Mouse (Mus musculus) megakaryocyte-erythroid progenitor cell, adult 5-6 weeks (primary cell): ENCODE data around the gene Fkbp1b. TPM values are rescaled to one million over a fixed set of nuclear protein-coding genes. Genes with fewer than 3 reads are reported as not detected.

Experiments
- total RNA-seq, 2 experiments: library from RNA; stranded (forward) in 1 of 2; stranded (reverse) in 1 of 2; fragments of 200-1000, 215-1000 nt in 1 of 2; fragments of >200 nt in 1 of 2; fragmentation: Nextera tagmentation in 1 of 2; gene quantifications; 2 replicates each; pipeline ENCODE4 v1.2.3; 2014 to 2017

The Fkbp1b gene
- total RNA-seq, 2 experiments from 2014 or later = 1.6 TPM; not detected in 1

Other genes starting within 250 kb of the Fkbp1b start
- 65.8 and 82.0 TPM in 2 replicates for gene Itsn2, start 249.0 kb downstream of the Fkbp1b start, total RNA-seq (2014; fragmentation: Nextera tagmentation)
- 114 and 144 TPM in 2 replicates for gene Itsn2, start 249.0 kb downstream of the Fkbp1b start, total RNA-seq (2017)
- not detected in 2 replicates for gene Gm3625, start 248.7 kb downstream of the Fkbp1b start, total RNA-seq (2014; fragmentation: Nextera tagmentation)
- gene Gm3625, start 248.7 kb downstream of the Fkbp1b start, total RNA-seq (2017) = not detected in 2 replicates
- gene Fam228a, start 103.2 kb downstream of the Fkbp1b start, total RNA-seq (2014; fragmentation: Nextera tagmentation) = 0.62 and 1.5 TPM in 2 replicates
- gene Fam228a, start 103.2 kb downstream of the Fkbp1b start, total RNA-seq (2017) = 0.23 and 0.57 TPM in 2 replicates
- gene Pfn4, start 72.6 kb downstream of the Fkbp1b start, total RNA-seq (2014; fragmentation: Nextera tagmentation) = 4.6 and 4.9 TPM in 2 replicates
- 3.5 and 9.0 TPM in 2 replicates for gene Pfn4, start 72.6 kb downstream of the Fkbp1b start, total RNA-seq (2017)
- gene Fam228b, start 72.3 kb downstream of the Fkbp1b start, total RNA-seq (2014; fragmentation: Nextera tagmentation) = 6.0 and 15.0 TPM in 2 replicates
- 9.9 and 32.2 TPM in 2 replicates for gene Fam228b, start 72.3 kb downstream of the Fkbp1b start, total RNA-seq (2017)
- gene Sf3b6, start 24.0 kb downstream of the Fkbp1b start, total RNA-seq (2014; fragmentation: Nextera tagmentation) = 172 and 266 TPM in 2 replicates
- 189 and 198 TPM in 2 replicates for gene Sf3b6, start 24.0 kb downstream of the Fkbp1b start, total RNA-seq (2017)
- 20.3 and 27.5 TPM in 2 replicates for gene Wdcp, start 1.7 kb upstream of the Fkbp1b start, total RNA-seq (2014; fragmentation: Nextera tagmentation)
- 5.0 and 9.5 TPM in 2 replicates for gene Wdcp, start 1.7 kb upstream of the Fkbp1b start, total RNA-seq (2017)
- gene Mfsd2b, start 32.8 kb upstream of the Fkbp1b start, total RNA-seq (2014; fragmentation: Nextera tagmentation) = 225 and 274 TPM in 2 replicates
- 116 and 136 TPM in 2 replicates for gene Mfsd2b, start 32.8 kb upstream of the Fkbp1b start, total RNA-seq (2017)
- 40.6 and 44.6 TPM in 2 replicates for gene Ubxn2a, start 66.1 kb upstream of the Fkbp1b start, total RNA-seq (2014; fragmentation: Nextera tagmentation)
- 98.2 and 111 TPM in 2 replicates for gene Ubxn2a, start 66.1 kb upstream of the Fkbp1b start, total RNA-seq (2017)
- gene Atad2b, start 75.8 kb upstream of the Fkbp1b start, total RNA-seq (2014; fragmentation: Nextera tagmentation) = 41.5 and 60.2 TPM in 2 replicates
- gene Atad2b, start 75.8 kb upstream of the Fkbp1b start, total RNA-seq (2017) = 38.0 and 49.1 TPM in 2 replicates